Mouse (Mus musculus) spleen, adult 12 weeks (tissue): ENCODE results near the gene Mien1.

ENCODE experiments used
- DNase-seq: peaks from one replicate; pipeline ENCODE4 v3.0.0; 2022; ENCODE audit warnings: low spot score

Mien1 gene

GRCm38 (mm10) chr11:98426592-98426991 lies 12.2 kb downstream of the Mien1 start:
- no peak for DNase-seq

GRCm38 (mm10) chr11:98418939-98419547 lies 19.7 kb downstream of the Mien1 start:
- DNase-seq, result no peak

- DNase-seq, result no peak
These were observed 20.5 kb downstream of the Mien1 start for GRCm38 (mm10) chr11:98418273-98418672.

- no peak for DNase-seq
These were observed 21.7 kb downstream of the Mien1 start for GRCm38 (mm10) chr11:98417074-98417473.

GRCm38 (mm10) chr11:98414162-98414561 lies 24.6 kb downstream of the Mien1 start:
- DNase-seq, result no peak

GRCm38 (mm10) chr11:98413731-98414130 lies 25.1 kb downstream of the Mien1 start:
- no peak for DNase-seq

GRCm38 (mm10) chr11:98412797-98413301 lies 25.9 kb downstream of the Mien1 start:
- DNase-seq, result no peak

GRCm38 (mm10) chr11:98412273-98412796 lies 26.5 kb downstream of the Mien1 start, which contains the start of gene Erbb2:
TSS of gene Erbb2 (plus strand) at chr11:98412470.
- DNase-seq, result no peak

GRCm38 (mm10) chr11:98409341-98409822 lies 29.4 kb downstream of the Mien1 start:
- no peak for DNase-seq

GRCm38 (mm10) chr11:98408872-98409271 lies 29.9 kb downstream of the Mien1 start:
- DNase-seq, result no peak

GRCm38 (mm10) chr11:98406621-98407020 lies 32.2 kb downstream of the Mien1 start:
- DNase-seq, result no peak

GRCm38 (mm10) chr11:98400816-98401215 lies 38.0 kb downstream of the Mien1 start:
- DNase-seq, result no peak

GRCm38 (mm10) chr11:98400161-98400726 lies 38.5 kb downstream of the Mien1 start, which contains the start of gene Pgap3:
TSS of gene Pgap3 (minus strand) at chr11:98400490.
- peak; percentile 83 for DNase-seq

- DNase-seq, result no peak
These were observed 40.8 kb downstream of the Mien1 start for GRCm38 (mm10) chr11:98397946-98398345.

- DNase-seq, result no peak
These were observed 43.8 kb downstream of the Mien1 start for GRCm38 (mm10) chr11:98395041-98395440.

- DNase-seq, result no peak
These were observed 44.5 kb downstream of the Mien1 start for GRCm38 (mm10) chr11:98394301-98394700.

GRCm38 (mm10) chr11:98393317-98393716 lies 45.5 kb downstream of the Mien1 start:
- DNase-seq, result peak; percentile 71

GRCm38 (mm10) chr11:98392645-98393044 lies 46.1 kb downstream of the Mien1 start:
- DNase-seq, result peak; percentile 51

- no peak for DNase-seq
These were observed 46.8 kb downstream of the Mien1 start for GRCm38 (mm10) chr11:98392034-98392433.

GRCm38 (mm10) chr11:98390141-98390540 lies 48.6 kb downstream of the Mien1 start:
- no peak for DNase-seq

GRCm38 (mm10) chr11:98389221-98389780 lies 49.5 kb downstream of the Mien1 start:
- no peak for DNase-seq

- DNase-seq, result no peak
These were observed 50.5 kb downstream of the Mien1 start for GRCm38 (mm10) chr11:98388282-98388681.
